Mouse (Mus musculus) kidney, postnatal 10 days (tissue): Measurements from ENCODE around the gene Pla2g6.

ENCODE experiments used
- DNase-seq: peaks from one replicate; pipeline ENCODE4 v3.0.0; 2021; ENCODE audit warnings: mixed read lengths

Pla2g6 gene

DNA sequence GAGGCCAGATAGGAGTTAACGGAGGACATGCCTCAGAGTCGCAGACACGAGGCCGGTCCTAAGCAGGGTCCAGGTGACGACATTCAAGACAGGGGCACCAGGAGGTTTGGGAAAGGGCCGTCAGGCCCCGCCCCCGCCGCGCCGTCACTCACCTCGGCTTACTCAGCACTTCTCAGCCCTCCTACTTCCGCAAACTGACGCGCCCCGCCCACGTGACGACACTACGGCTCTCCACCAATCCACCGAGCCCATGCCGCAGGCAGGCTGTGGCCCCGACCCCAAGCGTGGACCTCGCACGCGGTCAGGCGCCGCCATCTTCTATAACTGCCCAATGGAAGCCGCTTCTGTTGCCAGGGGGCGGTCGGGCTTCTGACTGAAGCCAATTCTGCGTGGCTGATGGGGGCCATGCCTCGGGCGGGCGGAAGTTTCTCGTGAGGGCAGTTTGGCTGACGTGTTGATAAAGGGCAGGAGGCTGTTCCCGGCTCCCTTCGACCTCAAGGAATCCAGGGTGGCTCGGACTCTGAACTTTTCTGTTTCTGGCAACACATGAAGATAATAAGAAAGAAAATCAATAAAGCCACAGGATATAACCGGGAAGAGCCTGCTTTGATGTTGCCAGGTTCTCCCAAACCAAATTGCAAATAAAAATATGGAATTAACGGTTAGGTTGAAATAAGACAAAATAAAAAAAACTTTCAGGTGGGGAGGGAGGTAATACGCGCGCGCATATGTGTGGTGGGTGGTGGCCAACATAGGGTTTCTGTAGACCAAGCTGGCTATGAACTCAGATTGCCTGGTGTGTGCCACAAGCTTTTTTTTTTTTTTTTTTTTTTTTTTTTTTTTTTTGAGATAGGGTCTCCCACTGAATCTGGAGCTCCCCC, at the start of gene Pla2g6:
Pla2g6 (minus strand) TSS at position 333 of the 881 bp plus-strand sequence.
- peak; percentile 100 for DNase-seq

DNA sequence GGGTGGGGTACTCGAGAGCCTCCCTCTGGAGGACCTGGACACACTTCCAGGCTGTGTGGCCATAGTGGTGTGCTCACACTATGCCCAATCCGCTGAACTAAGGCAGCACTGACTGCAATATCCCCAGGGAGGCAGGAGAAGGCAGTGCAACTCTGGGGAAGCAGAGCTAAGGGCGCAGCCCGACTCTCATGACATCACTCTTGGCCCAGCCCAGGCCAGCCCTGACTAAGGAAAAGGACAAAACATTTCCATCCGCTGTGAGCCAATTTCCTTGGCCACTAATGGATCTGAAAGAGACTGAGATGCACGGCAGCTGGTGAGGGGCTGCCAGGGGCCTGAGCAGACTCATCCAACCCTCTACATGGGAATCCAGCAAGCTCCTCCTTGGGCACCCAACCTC, 49.5 kb upstream of the Pla2g6 start:
- DNase-seq: peak; percentile 79

GRCm38 (mm10) chr15:79374760-79375159, 46.6 kb upstream of the Pla2g6 start:
- no peak for DNase-seq

DNA sequence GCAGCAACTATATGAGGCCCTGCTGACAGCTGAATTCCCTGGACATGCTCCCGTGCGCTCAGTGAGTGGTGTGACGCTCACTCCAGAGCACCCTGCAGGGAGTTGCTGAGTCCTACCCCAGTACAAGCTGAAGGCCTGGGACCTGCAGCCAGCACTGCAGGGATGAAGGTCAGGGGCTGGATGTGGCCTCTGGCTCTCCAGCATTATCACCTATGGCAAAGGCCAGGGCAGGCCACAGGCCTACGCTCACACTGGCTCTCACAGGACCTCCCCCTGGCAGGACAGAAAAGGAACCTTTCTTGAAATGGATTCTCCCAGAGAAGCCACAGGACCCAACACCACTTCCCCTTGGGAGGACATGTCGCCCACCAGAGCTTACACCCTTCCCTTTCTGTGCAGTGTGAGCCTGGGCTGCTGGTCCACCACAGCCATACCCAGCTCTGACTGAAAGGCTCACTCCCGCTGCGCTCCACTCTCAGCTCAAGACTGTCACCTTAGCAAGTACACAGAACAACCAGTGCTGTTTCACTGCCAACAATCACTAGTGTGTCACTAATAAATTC, 42.2 kb upstream of the Pla2g6 start:
- DNase-seq: no peak

DNA sequence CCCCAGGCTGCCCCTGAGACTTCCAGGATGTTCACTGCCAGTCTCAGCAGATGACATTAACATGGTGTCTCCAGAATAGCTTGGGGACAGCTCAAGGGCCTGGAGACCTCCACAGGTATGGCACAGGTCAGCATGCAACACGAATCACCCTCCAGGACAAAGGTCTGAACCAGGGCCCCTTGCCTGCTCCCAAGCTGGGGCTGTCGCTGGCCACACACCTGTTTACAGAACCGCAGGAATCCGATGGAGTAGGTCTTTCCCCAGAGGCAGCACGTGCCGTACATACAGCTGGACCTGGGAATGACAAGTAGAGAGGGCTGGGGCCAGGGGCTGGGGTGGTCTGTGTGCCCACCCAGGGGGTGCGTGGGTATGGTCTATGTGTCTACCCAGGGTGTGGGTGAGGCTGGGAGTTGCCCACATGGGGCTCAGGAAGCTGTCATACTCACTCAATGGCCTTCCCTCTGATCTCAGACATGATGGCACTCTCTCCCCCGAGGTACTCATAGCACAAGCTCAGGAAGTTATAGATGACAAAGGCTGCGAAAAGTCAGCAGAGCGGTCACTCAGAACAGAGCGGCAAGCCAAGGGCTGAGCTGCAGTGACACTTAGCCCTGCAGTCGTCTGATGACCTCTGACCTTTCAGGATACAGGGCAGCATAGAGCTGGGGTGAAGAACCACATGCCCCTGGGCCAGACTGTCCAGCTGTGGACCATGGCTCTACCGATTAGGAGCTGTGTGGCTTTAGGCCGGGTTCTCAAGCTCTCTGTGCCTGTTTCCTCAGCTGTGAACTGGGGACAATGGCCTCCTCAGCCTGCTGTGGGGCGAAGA, 41.5 kb upstream of the Pla2g6 start:
- no peak for DNase-seq

GRCm38 (mm10) chr15:79368861-79369440, 40.8 kb upstream of the Pla2g6 start:
- peak; percentile 51 for DNase-seq

GRCm38 (mm10) chr15:79368313-79368811, 40.2 kb upstream of the Pla2g6 start:
- peak; percentile 66 for DNase-seq

DNA sequence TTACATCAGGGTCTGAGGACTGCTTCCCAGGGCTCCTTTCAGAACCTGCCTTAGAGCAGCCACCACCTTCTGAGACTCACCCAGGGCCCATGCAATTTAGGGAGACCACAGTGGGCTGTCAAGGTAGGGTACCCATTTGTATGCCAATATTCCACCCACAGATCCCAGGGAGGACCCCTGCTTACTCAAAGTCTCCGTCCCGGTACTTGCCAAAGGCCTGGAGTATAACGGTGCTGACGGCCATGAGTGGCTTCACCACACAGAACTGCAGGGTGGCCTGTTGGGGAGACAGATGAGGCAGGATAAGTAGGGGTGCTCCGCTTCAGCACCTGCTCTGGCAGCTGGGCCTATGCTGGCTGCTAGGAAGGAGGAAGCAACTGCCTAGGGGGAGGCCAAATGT, 38.2 kb upstream of the Pla2g6 start:
- no peak for DNase-seq

GRCm38 (mm10) chr15:79365068-79365467, 36.9 kb upstream of the Pla2g6 start:
- no peak for DNase-seq

DNA sequence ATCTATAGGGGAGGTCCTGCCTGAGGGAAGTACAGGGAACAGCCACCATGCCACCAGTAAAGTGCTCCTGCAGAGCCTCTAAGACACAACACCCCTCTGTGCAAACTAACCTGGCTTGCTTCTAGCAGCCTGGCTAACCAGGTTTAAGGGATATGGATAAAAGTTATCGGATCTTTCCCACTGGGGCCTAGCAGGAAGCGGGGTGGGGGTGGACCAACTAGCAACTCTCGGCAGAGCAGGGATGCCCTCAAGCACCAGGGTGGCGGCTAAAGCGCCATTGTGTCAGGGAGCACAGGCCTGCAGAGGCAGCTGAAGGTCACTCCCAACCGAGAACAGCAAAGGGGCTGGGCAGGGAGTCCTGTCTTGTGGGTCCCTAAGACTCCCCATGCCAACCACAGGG, 35.9 kb upstream of the Pla2g6 start:
- no peak for DNase-seq

GRCm38 (mm10) chr15:79361023-79361422, 32.8 kb upstream of the Pla2g6 start:
- no peak for DNase-seq

GRCm38 (mm10) chr15:79360371-79360770, 32.2 kb upstream of the Pla2g6 start:
- no peak for DNase-seq

DNA sequence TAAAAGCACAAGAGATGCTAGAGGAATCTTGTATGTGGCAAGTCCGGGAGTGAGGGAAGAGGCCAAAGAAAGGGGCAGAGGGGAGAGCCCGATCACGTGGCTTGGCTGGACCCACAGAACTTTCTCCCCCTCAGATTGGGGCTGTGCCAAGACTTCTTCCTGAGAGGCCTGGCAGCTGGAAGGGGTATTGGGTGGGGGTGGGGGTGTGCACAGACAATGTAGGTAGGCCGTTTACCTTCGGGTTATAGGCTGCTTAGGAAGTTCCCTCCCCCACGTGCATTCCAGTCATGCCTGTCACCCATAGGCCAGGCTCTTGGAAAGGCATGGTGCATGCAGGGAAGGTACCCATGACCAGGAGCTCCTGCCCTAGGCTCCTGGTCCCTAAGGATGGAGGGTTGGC, 31.8 kb upstream of the Pla2g6 start:
- peak; percentile 88 for DNase-seq

DNA sequence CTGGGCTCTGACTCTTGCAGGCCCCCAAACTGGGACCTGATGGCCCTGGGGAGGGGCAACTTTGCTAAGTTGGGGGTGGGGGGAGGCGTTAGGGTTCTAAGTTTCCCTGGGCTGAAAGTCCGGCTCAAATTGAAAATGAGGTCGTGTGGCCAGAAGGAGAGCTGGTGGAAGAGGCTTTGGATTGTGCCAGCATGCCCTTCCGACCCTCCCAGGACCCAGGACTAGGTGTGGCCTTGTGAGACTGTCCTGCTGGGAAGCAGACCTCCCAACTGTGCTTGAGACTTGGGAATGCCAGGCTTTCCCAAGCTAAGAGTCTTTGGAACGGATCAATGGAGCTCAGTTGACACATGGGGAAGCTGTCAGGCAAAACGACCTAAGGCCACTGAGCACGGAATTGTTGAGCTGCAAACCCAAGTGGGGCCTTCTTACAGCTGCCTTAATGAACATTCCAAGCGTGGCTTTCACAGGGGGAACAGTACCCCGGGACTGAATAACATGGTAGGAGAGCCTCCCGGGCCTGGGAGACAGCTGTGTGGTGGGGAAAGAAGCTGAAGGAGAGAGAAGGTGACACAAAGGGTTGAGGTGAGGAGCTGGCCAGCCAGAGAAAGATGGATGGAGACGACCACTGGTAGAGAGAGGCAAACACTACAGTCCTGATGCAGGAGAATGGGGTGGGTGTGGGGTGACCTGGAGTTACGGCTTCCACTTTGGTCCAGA, 29.9 kb upstream of the Pla2g6 start:
- DNase-seq: peak; percentile 49

- peak; percentile 90 for DNase-seq
Measured at GRCm38 (mm10) chr15:79357036-79357911, 29.1 kb upstream of the Pla2g6 start.

DNA sequence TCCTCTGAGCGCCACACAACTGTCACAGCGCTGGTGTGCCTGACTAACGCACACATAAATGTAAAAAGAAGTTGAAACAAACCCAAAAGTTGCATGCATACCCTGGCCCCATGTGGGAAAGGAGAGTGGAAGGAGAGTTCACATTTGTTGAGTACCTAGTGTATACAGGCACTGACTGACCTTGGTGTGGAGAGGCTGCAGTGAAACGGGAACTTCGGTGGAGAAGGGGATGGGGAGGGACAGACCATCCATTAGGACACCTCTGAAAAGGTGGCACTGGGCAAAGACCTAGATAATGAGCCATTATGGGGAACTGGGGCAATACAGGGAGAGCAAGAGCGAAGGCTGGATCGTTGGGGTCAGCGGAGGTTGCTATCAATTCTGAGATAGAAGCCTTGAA, 28.3 kb upstream of the Pla2g6 start:
- no peak for DNase-seq

- DNase-seq: no peak
Measured at GRCm38 (mm10) chr15:79354619-79355018, 26.4 kb upstream of the Pla2g6 start.

DNA sequence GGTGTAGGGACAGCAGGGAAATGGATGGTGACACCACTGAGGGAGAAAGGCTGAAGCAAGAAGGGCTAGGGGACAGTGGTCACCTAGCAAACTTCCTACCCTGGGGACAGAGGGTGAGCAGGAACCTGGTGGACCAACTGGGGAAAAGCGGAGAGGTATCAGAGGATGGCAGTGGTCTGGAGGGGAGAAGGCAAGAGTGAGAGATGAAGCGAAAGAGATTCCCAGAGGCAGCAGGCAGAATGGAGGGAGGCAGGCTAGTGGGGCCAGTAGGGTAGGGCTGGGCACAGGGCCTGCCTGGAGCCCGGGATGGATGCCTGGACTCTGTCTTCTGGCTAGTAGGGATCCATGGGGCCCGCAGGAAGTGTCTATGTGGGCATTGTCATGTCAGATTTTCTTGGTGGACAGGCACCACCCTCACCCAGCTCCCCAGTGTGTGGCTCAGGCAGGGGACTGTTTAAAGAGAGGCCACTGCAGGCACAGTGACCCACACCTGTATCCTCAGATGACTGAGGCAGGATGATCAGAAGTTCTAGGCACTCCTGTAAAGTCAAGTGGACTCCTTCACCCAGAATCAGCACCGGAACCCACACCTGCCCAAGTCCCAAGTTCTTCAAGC, 25.6 kb upstream of the Pla2g6 start:
- no peak for DNase-seq

- DNase-seq: no peak
Measured at GRCm38 (mm10) chr15:79352479-79352878, 24.3 kb upstream of the Pla2g6 start.

DNA sequence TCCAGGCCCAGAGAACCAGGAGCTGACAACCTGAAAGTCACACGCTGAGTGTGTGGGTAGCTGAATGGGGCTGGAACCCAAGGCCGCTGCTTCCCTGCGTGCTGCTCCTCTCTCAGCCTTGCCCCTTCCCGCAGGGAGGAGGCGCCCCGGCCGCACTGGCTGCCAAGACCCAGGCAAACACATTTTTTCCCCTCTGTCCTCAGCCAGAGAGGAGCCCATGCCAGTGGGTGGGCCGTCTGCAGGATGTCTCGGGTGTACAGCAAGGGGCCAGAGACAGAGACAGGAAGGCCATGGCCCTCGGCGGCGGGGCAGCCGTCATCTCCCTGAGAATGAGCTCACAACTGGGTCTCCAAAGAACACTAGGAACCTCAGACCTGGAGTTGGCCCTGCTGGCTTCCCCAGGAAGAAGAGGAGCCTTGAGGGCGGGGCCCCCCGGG, 23.2 kb upstream of the Pla2g6 start:
- peak; percentile 66 for DNase-seq

GRCm38 (mm10) chr15:79350866-79351265, 22.7 kb upstream of the Pla2g6 start:
- DNase-seq: no peak
